Mouse (Mus musculus) neural tube, embryonic 14.5 days (tissue): ENCODE measurements around the gene Nup107. TPM values are rescaled to one million over a fixed set of nuclear protein-coding genes. Genes with fewer than 3 reads are reported as not detected.

ENCODE experiments used
- ATAC-seq: fragments of 200-750 bp; cut with Nextera tagmentation; 2 replicates; pipeline ENCODE4 v1.8.0; 2017; ENCODE audit warnings: low read depth, mild to moderate bottlenecking, moderate TSS enrichment, moderate library complexity
- H3K27ac ChIP-seq: fragments of 300-500 bp; sonication (generic); 2 replicates; pipeline ENCODE4 v1.5.1; 2014; ENCODE audit warnings: low read depth, mild to moderate bottlenecking, control low read depth, low read length, moderate library complexity, mixed read lengths
- H3K27me3 ChIP-seq: fragments of 300-500 bp; sonication (generic); 2 replicates; pipeline ENCODE4 v1.6.1; 2014; ENCODE audit warnings: low read length; ENCODE audit not compliant: control insufficient read depth, insufficient read depth
- H3K36me3 ChIP-seq: fragments of 300-500 bp; sonication (generic); 2 replicates; pipeline ENCODE4 v1.6.1; 2014; ENCODE audit warnings: low read length, mixed read lengths; ENCODE audit not compliant: control insufficient read depth, insufficient read depth
- H3K4me1 ChIP-seq: fragments of 300-500 bp; sonication (generic); 2 replicates; pipeline ENCODE4 v1.6.1; 2014; ENCODE audit warnings: low read length; ENCODE audit not compliant: control insufficient read depth, insufficient read depth
- H3K4me2 ChIP-seq: fragments of 300-500 bp; sonication (generic); 2 replicates; pipeline ENCODE4 v1.6.1; 2014; ENCODE audit warnings: mild to moderate bottlenecking, low read depth, low read length, control low read depth
- H3K4me3 ChIP-seq: fragments of 300-500 bp; sonication (generic); 2 replicates; pipeline ENCODE4 v1.5.1; 2014; ENCODE audit warnings: low read depth, low read length, control low read depth, mixed read lengths
- H3K9ac ChIP-seq: fragments of 300-500 bp; sonication (generic); replicated peaks from 2 replicates; pipeline ENCODE4 v1.6.1; 2014; ENCODE audit warnings: low read depth, mild to moderate bottlenecking, control low read depth, low read length, mixed read lengths
- H3K9me3 ChIP-seq: fragments of 300-500 bp; sonication (generic); 2 replicates; pipeline ENCODE4 v1.6.1; 2016; ENCODE audit warnings: low read length; ENCODE audit not compliant: control insufficient read depth
- WGBS: fragments of 180-500 bp; shearing (Covaris S2); extraction: QIAGEN DNeasy Blood & Tissue Kit; methylation state at CpG from one replicate; pipeline ENCODE4 v1.1.7; 2014; 5-methylcytosine and 5-hydroxymethylcytosine counted together
- polyA plus RNA-seq: library from polyadenylated mRNA; unstranded; fragments of >200 nt; fragmentation: Nextera tagmentation; extraction: Ambion mirVana; gene quantifications from 2 replicates; pipeline ENCODE4 v1.2.1, GENCODE M21; 2014

Gene Nup107
- polyA plus RNA-seq, 1 experiment from 2014 or later, result 34.5 TPM

DNA sequence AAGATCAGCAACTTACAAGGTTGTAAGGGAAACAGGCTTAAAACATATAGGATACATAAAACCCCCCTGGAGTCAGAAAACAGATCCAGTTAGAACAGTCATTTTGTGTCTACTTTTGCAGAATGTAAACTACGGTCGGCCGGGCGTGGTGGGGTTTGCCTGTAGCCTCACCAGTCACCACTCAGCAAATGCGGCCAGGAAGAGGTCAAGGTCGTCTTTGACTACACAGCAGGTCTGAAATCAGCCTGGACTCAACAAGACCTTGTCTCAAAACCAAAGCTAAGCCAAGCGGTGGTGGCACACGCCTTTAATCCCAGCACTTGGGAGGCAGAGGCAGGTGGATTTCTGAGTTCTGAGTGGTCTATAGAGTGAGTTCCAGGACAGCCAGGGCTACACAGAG lies 19.1 kb upstream of the Nup107 start:
- no peak for ATAC-seq
- Histone ChIP-seq H3K4me3 (no peak overlapping the region), H3K4me1 (no peaks in the 10 kb centered on the region), H3K4me2 (no peak overlapping the region), H3K9ac (no peak overlapping the region), H3K27me3 (no peaks in the 10 kb centered on the region), H3K9me3 (no peaks in the 10 kb centered on the region), H3K36me3 (peaks cover 16% of the 10 kb centered on the region), H3K27ac (no peak overlapping the region)
- 96% methylated on average over 8 of the region's 8 CpGs for WGBS

DNA sequence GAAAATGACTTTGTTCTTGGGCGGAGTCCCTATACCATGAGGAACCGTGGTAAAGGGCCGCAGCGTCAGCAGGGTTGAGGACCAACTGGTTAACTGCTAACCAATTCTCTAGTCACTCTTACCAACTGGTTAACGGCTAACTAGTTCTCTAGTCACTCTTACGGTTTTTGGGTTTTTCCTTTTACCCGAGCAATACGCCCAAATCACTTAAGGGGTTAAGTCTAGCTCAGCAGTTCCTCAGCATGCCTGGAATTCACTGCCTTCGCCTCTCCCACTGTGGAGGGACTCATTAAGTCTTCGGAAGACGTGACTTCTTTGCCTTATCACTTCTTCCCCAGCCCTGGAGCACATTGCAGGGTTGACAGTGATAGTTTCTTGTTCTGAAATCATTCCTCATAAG lies 18.0 kb upstream of the Nup107 start:
- no peak overlapping the region for H3K4me2 ChIP-seq
- peaks cover 13% of the 10 kb centered on the region for H3K36me3 ChIP-seq
- no peak overlapping the region for H3K27ac ChIP-seq
- no peaks in the 10 kb centered on the region for H3K9me3 ChIP-seq
- no peaks in the 10 kb centered on the region for H3K4me1 ChIP-seq
- no peak overlapping the region for H3K9ac ChIP-seq
- H3K27me3 ChIP-seq, result no peaks in the 10 kb centered on the region
- no peak for ATAC-seq
- H3K4me3 ChIP-seq, result no peak overlapping the region
- WGBS, result 83% methylated on average over 11 of the region's 11 CpGs

DNA sequence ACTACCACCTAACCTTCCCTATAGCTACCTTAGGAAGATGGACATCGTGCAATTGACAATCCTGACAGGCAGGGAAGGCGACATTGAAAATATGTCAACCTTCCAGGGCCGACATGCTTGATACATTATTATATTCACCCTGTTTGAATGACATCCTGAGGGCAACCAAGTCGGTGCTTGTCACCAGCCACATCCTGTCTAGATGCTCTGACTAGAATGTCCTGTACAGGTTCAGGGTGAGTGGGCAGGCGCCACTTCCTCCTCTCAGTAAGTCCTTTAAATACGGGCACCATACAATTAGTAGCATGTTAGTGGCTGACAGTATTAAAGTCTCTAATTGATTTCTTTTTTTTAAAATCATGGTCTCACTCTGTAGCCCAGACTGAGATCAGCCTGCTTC lies 15.6 kb upstream of the Nup107 start:
- no peaks in the 10 kb centered on the region for H3K27me3 ChIP-seq
- H3K4me3 ChIP-seq, result no peak overlapping the region
- H3K9me3 ChIP-seq, result no peaks in the 10 kb centered on the region
- H3K4me2 ChIP-seq, result no peak overlapping the region
- no peak overlapping the region for H3K9ac ChIP-seq
- no peaks in the 10 kb centered on the region for H3K4me1 ChIP-seq
- peaks cover 2% of the 10 kb centered on the region; the same call in 1 of the 2 replicates for H3K36me3 ChIP-seq
- ATAC-seq, result no peak
- no peak overlapping the region for H3K27ac ChIP-seq
- 89% methylated on average over 6 of the region's 6 CpGs for WGBS

DNA sequence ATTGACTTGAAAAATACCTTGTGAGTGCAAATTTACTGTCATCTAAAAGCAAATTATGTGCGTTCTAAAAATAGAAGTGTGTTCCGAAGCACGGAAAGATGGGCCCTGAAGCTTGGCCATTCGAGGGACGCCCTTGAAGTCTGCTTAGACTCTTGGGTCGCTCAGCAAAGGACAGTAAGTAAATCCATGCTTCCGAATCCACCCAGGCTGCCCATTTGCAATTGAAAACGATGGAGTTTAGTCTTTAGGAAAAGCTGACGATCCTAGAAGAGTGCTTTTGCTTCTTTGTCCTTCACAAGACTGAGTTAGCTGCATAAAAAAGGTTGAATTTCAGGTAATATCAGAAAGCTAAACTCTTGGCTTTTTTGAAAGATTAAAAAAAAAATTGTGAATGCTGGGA lies 13.4 kb upstream of the Nup107 start:
- Histone ChIP-seq H3K27ac (no peak overlapping the region), H3K27me3 (no peaks in the 10 kb centered on the region), H3K9ac (no peak overlapping the region), H3K36me3 (no peaks in the 10 kb centered on the region), H3K9me3 (no peaks in the 10 kb centered on the region), H3K4me2 (no peak overlapping the region), H3K4me1 (no peaks in the 10 kb centered on the region), H3K4me3 (no peak overlapping the region)
- no peak for ATAC-seq
- WGBS, result 54% methylated on average over 9 of the region's 9 CpGs

DNA sequence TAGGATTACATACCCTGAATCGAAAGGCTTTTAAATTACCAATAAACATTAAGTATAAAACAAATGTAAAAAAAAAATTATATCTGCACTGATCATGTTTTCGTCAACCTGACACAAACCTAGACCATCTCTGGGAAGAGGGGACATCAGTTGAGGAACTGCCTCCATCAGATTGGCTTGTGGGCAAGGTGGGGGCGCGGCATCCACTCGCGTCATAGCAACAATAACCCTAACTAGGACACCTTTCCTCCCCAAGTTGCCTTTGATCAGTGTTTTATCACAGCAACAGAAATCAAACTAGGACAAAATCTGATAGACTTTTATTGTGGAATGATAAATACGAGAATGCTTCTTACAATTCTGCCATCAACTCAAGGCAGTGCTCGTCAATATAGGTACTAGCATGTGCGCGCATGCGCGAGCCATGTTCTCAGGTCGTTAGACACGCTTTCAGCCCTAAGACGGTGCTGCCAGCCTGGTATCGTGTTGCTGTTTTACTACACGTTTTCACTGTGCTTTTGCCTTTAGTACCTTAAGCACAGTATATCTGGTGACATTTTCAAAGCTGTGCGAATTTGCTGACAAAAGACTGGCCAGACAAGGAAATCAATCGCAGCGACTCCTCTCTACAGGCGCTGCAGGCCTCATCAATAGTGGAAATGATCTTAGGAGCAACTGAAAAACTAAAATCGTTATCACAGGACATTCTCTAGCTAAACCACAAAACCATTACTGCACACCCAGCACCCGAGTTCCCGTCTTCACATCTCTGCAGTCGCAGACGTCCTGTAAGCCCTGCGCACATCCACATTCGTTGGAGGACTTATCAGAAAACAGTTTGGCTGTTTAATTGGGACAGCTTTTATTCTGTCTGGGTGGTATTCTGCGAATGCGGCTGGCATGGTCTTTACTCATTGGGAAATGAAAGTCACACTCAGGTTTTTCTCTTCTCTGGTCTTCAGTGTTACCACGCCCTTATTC lies 11.7 kb upstream of the Nup107 start:
- H3K4me1 ChIP-seq, result no peaks in the 10 kb centered on the region
- no peak for ATAC-seq
- H3K4me3 ChIP-seq, result no peak overlapping the region
- H3K36me3 ChIP-seq, result no peaks in the 10 kb centered on the region
- H3K9ac ChIP-seq, result no peak overlapping the region
- WGBS, result 90% methylated on average over 31 of the region's 31 CpGs
- H3K4me2 ChIP-seq, result no peak overlapping the region
- H3K27me3 ChIP-seq, result no peaks in the 10 kb centered on the region
- H3K9me3 ChIP-seq, result no peaks in the 10 kb centered on the region
- H3K27ac ChIP-seq, result no peak overlapping the region

DNA sequence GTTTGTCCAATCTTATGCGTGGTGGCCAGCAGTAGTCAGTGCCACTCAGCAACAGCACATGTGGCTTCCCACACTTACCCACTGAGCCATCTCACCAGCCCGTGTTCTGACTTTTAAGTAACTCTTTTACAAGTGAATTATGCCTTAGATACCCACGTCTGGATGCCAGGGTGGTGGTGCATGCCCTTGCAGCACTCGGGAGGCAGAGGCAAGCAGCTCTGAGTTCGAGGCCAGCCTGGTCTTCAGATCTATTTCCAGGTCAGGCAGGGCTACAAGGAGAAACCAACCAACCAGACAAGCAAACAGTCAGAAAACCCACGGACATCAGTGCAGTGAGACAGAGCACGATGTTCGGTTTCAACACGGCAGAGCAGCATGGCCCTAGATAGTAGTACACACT lies 9.4 kb upstream of the Nup107 start:
- Histone ChIP-seq H3K9me3 (no peaks in the 10 kb centered on the region), H3K4me1 (no peaks in the 10 kb centered on the region), H3K4me3 (no peak overlapping the region), H3K27ac (no peak overlapping the region), H3K27me3 (no peaks in the 10 kb centered on the region), H3K9ac (no peak overlapping the region), H3K36me3 (no peaks in the 10 kb centered on the region), H3K4me2 (no peak overlapping the region)
- no peak for ATAC-seq
- 93% methylated on average over 9 of the region's 9 CpGs for WGBS

DNA sequence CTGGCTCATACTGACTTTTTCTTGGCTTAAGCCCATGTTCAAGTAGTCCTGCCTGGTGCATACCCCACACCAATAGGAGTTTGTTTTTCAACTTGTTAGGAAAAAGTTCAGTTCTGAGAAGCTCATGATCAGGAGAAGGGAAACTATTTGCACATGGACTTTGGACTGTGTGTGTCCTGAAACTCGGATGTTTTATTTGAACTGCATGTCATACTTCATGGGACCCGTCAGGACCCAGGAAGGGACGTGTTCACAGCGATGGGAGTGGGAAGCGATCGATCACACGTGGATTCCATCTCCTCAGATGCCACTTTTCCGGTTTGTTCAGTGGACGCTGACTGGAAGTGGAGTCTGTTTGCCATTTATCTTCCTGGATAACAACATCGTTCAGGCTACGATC lies 7.3 kb upstream of the Nup107 start:
- Histone ChIP-seq H3K27me3 (no peaks in the 10 kb centered on the region), H3K27ac (no peak overlapping the region), H3K4me3 (no peak overlapping the region), H3K36me3 (no peaks in the 10 kb centered on the region), H3K9ac (no peak overlapping the region), H3K4me1 (no peaks in the 10 kb centered on the region), H3K9me3 (no peaks in the 10 kb centered on the region), H3K4me2 (no peak overlapping the region)
- ATAC-seq, result no peak
- WGBS, result 93% methylated on average over 11 of the region's 11 CpGs

DNA sequence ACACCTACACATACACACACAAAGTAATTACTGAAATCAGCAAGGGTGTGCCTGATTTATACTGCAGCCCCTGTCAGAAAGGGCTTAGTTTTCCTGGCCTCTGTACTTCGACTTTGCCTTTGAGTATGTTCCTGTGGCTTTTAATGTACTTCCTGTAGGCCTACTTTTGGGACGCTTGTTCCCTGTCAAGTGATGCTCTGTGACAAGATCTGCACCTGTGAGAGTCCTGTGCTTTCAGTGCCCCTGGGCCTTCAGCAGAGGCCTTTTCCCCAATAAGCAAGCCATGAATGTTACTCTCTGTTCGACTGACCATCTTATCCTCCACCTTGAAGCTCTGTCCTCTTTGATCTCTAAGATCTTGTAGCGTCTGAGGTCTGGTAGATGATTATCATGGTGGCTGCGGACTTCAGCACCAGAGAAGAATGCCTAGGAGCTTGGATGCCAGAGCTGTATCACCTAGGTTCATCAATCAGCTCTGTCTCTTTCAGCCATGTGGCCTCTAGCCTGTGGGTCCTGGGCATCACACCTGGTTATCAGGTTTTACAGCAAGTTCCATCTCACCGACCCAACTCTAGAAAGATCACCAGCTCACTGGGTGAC lies 6.0 kb upstream of the Nup107 start:
- no peaks in the 10 kb centered on the region for H3K4me1 ChIP-seq
- H3K4me3 ChIP-seq, result no peak overlapping the region
- no peak overlapping the region for H3K4me2 ChIP-seq
- ATAC-seq, result no peak
- no peaks in the 10 kb centered on the region for H3K36me3 ChIP-seq
- WGBS, result 88% methylated on average over 6 of the region's 6 CpGs
- no peaks in the 10 kb centered on the region for H3K9me3 ChIP-seq
- H3K27ac ChIP-seq, result no peak overlapping the region
- no peak overlapping the region for H3K9ac ChIP-seq
- no peaks in the 10 kb centered on the region for H3K27me3 ChIP-seq

DNA sequence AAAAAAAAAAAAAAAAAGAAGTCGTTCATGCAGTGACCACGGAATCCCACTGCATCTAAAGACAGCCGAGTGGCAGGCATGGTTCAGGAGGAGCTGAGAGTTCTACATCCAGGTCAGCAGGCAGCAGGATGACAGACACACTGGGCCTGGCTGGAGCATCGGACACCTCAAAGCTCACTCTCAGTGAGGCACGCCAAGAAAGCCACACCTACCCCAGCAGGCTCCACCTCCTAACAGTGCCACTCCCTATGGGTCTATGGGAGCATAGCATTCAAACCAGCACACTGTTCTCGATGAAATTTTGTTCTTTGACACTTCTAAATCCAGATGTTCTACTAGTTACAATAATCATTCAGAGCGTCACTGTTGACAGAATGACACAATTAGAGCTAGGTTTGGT lies 5.2 kb upstream of the Nup107 start:
- Histone ChIP-seq H3K27ac (no peak overlapping the region), H3K4me2 (no peak overlapping the region), H3K27me3 (no peaks in the 10 kb centered on the region), H3K9ac (no peak overlapping the region), H3K9me3 (no peaks in the 10 kb centered on the region), H3K36me3 (no peaks in the 10 kb centered on the region), H3K4me3 (no peak overlapping the region), H3K4me1 (peaks cover 5% of the 10 kb centered on the region; the same call in 1 of the 2 replicates)
- 83% methylated on average over 7 of the region's 7 CpGs for WGBS
- ATAC-seq, result no peak
